Mouse (Mus musculus) forebrain, embryonic 12.5 days (tissue): ENCODE measurements around the gene Lamtor4. TPM values are rescaled to one million over a fixed set of nuclear protein-coding genes. Genes with fewer than 3 reads are reported as not detected.
"Not testable (repeated sequence)": the region's sequence is repeated elsewhere in the genome, so short reads cannot be mapped to it uniquely, and the experiment has no call there.

ENCODE experiments used
- ATAC-seq: fragments of 200-750 bp; cut with Nextera tagmentation; 2 replicates; pipeline ENCODE4 v1.8.0; 2017; ENCODE audit warnings: moderate TSS enrichment; ENCODE audit not compliant: low FRiP score
- H3K27ac ChIP-seq: fragments of 300-500 bp; sonication (generic); 2 replicates; pipeline ENCODE4 v1.5.1; 2016; ENCODE audit warnings: mild to moderate bottlenecking
- H3K27me3 ChIP-seq: fragments of 300-500 bp; sonication (generic); 2 replicates; pipeline ENCODE4 v1.6.1; 2016; ENCODE audit warnings: mild to moderate bottlenecking
- H3K36me3 ChIP-seq: fragments of 300-500 bp; sonication (generic); replicated peaks from 2 replicates; pipeline ENCODE4 v1.6.1; 2016; ENCODE audit warnings: mild to moderate bottlenecking
- H3K4me1 ChIP-seq: fragments of 300-500 bp; sonication (generic); 2 replicates; pipeline ENCODE4 v1.6.1; 2016
- H3K4me2 ChIP-seq: fragments of 300-500 bp; sonication (generic); 2 replicates; pipeline ENCODE4 v1.6.1; 2016; ENCODE audit warnings: mild to moderate bottlenecking, moderate library complexity
- H3K4me3 ChIP-seq: fragments of 300-500 bp; sonication (generic); replicated peaks from 2 replicates; pipeline ENCODE4 v1.5.1; 2016; ENCODE audit warnings: mild to moderate bottlenecking
- H3K9ac ChIP-seq: fragments of 300-500 bp; sonication (generic); 2 replicates; pipeline ENCODE4 v1.6.1; 2016; ENCODE audit warnings: mild to moderate bottlenecking
- H3K9me3 ChIP-seq: fragments of 300-500 bp; sonication (generic); 2 replicates; pipeline ENCODE4 v1.6.1; 2016
- WGBS: fragments of 180-500 bp; shearing (Covaris S2); methylation state at CpG from one replicate; pipeline ENCODE4 v1.1.7; 2016; 5-methylcytosine and 5-hydroxymethylcytosine counted together
- polyA plus RNA-seq: library from polyadenylated mRNA; unstranded; fragments of >200 nt; fragmentation: Nextera tagmentation; extraction: Ambion mirVana; gene quantifications from 2 replicates; pipeline ENCODE4 v1.2.1, GENCODE M21; 2016

Gene Lamtor4
- polyA plus RNA-seq, result 42.3 and 47.3 TPM in 2 replicates

DNA sequence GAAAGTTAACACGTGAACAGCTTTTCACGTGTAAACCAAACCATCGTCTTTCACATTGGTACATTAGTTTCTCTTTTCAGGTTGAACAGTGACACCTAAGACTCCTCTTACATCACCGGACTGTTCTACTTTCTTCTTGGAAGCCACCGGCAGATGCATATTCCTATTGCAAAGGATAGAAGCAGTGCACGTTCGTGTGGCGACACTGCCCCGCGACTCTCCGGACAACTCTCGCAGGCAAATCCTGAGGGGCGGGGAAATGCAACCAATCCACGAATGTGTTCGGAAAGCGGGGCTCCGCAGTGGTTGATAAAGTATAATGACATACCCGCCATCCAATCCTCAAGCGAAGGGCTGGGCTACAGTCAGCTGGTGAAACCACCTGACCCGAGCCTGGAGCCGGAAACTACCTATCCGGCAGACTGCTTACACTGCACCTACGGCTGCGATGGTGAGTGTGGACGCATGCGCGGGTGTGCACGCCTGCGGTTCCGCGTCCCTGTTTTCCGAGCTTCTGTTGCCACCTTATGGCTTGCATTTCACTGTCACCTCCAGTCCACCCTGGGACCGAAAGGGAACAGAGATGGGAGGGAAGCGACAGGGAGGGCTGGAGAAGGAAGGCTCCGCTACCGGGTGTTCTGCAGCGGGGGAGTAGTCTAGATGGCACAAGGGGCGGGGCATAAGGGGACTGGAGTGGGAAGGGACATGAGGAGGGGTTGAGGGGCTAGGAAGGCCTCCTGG, at the start of gene Lamtor4:
Lamtor4 (plus strand) TSS at position 130 of the 741 bp plus-strand sequence.
- WGBS, result under 1% methylated on average over 38 of the region's 38 CpGs
- ATAC-seq, result peak; percentile 100
- Histone ChIP-seq H3K9ac (peak within 1 kb of the TSS; percentile 60), H3K4me2 (peak within 1 kb of the TSS; percentile 77), H3K27ac (peak within 1 kb of the TSS; percentile 78), H3K27me3 (no peaks in the 10 kb centered on the region), H3K4me3 (peak within 1 kb of the TSS; percentile 65), H3K4me1 (peaks cover 16% of the 10 kb centered on the region), H3K36me3 (peaks cover 27% of the 10 kb centered on the region), H3K9me3 (no peaks in the 10 kb centered on the region)

DNA sequence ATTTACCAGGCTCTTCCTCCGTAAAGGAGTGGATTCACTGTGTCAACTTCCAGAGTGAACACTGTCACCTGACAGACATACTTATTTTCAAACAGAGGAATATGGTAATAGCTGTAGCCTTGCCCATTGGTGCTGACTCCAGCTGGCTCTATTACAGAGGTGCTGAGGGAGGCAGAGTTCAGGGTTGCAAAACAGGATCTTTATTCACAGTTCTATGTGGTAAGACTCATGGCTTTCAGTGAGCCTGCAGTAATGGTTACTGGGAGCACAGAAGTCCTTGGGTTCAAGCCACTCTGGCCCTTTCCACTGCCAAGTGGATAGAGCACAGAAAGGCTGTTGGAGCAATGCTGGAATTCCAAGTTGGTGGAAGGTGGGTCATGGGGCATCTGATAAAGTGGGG, 48.0 kb upstream of the Lamtor4 start:
- no peaks in the 10 kb centered on the region for H3K4me1 ChIP-seq
- H3K9ac ChIP-seq, result no peak overlapping the region
- ATAC-seq, result no peak
- no peak overlapping the region for H3K4me3 ChIP-seq
- H3K27ac ChIP-seq, result no peak overlapping the region
- no peaks in the 10 kb centered on the region for H3K36me3 ChIP-seq
- 90% methylated on average over 1 of the region's 1 CpGs for WGBS
- no peaks in the 10 kb centered on the region for H3K27me3 ChIP-seq
- H3K4me2 ChIP-seq, result no peak overlapping the region
- H3K9me3 ChIP-seq, result peaks cover 11% of the 10 kb centered on the region; the same call in 1 of the 2 replicates

DNA sequence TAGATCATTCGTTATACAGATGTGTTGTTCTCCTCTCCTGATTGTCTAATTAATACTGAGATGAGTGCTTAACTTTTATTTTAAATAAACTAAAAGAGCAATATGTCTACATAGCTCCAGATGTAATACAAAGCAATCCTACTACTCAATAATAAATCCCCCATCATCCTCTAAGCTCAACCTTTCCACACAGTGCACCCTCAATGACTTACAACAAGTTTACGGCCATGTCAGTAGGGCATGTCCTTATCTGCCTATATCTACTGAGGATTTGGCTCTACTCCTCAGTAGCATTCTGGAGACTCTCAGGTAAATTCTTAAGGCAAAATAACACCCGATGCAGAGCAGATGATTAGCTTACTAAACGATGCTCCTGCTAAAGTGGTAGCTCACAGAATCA, 47.4 kb upstream of the Lamtor4 start:
- no peaks in the 10 kb centered on the region for H3K4me1 ChIP-seq
- H3K27me3 ChIP-seq, result no peaks in the 10 kb centered on the region
- peaks cover 11% of the 10 kb centered on the region; the same call in 1 of the 2 replicates for H3K9me3 ChIP-seq
- 88% methylated on average over 4 of the region's 4 CpGs for WGBS
- H3K4me3 ChIP-seq, result no peak overlapping the region
- no peak overlapping the region for H3K4me2 ChIP-seq
- no peak for ATAC-seq
- no peak overlapping the region for H3K9ac ChIP-seq
- no peak overlapping the region for H3K27ac ChIP-seq
- no peaks in the 10 kb centered on the region for H3K36me3 ChIP-seq

DNA sequence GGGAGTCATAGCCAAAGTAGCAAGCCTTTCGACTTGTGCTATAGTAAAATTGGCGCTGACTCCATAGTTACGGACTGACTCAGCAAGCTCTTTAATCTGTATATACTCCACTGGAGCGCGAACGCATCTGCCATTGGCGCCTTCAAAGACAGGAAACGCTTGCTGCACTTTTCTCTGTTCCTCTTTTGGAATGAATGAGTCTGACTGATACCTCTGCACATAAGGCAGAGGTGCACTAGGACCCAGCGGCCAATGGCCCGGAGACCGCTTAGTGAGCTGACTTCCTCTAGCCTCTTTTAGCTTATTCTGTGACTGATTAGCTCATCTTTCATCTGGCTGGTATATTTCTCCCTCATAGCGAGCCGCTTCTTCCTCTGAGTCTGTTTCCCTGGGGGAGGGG, 38.6 kb upstream of the Lamtor4 start:
- not testable (repeated sequence) for ATAC-seq, H3K36me3 ChIP-seq

DNA sequence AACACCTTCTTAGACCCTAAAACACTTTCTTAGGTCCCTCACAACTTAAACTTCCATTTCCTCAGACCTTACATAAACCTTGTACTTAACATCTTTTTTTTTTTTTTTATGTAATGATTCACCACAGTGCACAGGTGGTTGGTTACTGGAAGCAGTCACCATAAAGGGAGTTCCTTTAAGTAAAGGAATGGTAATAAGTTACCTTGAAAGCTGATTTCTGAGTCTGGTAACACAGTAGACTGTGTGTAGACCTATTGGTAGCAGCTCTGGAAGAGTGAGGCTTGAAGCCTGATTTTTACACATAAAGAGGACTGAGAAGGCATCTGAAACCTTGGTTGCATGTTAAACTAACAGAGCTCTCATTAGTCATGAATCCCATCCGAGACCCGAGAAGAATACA, 35.4 kb upstream of the Lamtor4 start:
- Histone ChIP-seq H3K4me3 (no peak overlapping the region), H3K4me1 (no peaks in the 10 kb centered on the region), H3K36me3 (no peaks in the 10 kb centered on the region), H3K4me2 (no peak overlapping the region), H3K27me3 (no peaks in the 10 kb centered on the region), H3K27ac (no peak overlapping the region), H3K9me3 (0 out of 2 replicates have a peak, but pooled peaks cover 12% of the 10 kb centered on the region), H3K9ac (no peak overlapping the region)
- no peak for ATAC-seq
- 79% methylated on average over 2 of the region's 2 CpGs for WGBS

More for the DNA sequence above, 38.6 kb upstream of the Lamtor4 start:
- H3K9ac ChIP-seq, H3K4me2 ChIP-seq, H3K4me3 ChIP-seq, H3K4me1 ChIP-seq, H3K27ac ChIP-seq, H3K27me3 ChIP-seq: not testable (repeated sequence)
- H3K9me3 ChIP-seq, result 0 out of 2 replicates have a peak, but pooled peaks cover 12% of the 10 kb centered on the region
- 91% methylated on average over 13 of the region's 13 CpGs for WGBS

DNA sequence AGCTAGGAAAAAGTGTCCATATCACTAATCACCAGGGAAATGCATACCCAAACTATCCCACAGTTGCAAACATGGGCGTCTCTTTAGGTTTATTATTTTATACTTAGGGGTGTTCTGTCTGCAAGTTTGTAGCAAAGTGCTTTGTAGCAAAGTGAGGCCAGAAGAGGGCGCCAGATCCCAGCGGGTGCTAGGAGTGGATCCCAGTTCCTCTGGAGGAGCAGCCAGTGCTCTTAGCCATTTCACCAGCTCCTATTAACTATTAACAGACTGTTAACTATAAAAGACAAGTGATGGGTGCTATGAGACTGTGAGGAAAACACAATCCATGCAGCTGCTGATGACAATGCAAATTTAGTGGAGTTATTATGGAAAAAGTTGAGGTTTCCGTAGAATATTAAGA, 33.2 kb upstream of the Lamtor4 start:
- Histone ChIP-seq H3K36me3 (no peaks in the 10 kb centered on the region), H3K4me3 (no peak overlapping the region), H3K9me3 (no peaks in the 10 kb centered on the region), H3K9ac (no peak overlapping the region), H3K27me3 (no peaks in the 10 kb centered on the region), H3K4me1 (no peaks in the 10 kb centered on the region), H3K27ac (no peak overlapping the region), H3K4me2 (no peak overlapping the region)
- ATAC-seq, result no peak
- WGBS, result 25% methylated on average over 4 of the region's 4 CpGs

DNA sequence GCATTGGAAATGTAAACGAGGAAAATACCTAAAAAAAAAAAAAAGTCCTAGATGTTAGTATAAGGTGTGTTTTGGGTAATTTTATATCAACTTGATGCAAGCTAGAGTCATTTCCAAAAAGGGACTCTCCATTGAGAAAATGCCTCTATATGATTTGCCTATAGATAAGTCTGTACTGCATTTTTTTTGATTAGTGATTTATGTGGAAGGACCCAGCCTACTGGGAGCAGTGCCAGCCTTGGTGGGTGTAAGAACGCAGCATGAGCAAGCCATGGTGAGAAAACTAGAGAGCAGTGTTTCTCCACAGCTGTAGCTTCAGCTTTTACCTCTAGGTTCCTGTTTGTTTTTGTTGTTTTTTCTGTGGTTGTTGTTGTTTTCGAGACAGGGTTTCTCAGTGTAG, 32.0 kb upstream of the Lamtor4 start:
- Histone ChIP-seq H3K4me1 (no peaks in the 10 kb centered on the region), H3K4me3 (no peak overlapping the region), H3K9ac (no peak overlapping the region), H3K4me2 (no peak overlapping the region), H3K9me3 (no peaks in the 10 kb centered on the region), H3K27ac (no peak overlapping the region), H3K27me3 (no peaks in the 10 kb centered on the region), H3K36me3 (no peaks in the 10 kb centered on the region)
- WGBS, result 66% methylated on average over 3 of the region's 3 CpGs
- no peak for ATAC-seq

DNA sequence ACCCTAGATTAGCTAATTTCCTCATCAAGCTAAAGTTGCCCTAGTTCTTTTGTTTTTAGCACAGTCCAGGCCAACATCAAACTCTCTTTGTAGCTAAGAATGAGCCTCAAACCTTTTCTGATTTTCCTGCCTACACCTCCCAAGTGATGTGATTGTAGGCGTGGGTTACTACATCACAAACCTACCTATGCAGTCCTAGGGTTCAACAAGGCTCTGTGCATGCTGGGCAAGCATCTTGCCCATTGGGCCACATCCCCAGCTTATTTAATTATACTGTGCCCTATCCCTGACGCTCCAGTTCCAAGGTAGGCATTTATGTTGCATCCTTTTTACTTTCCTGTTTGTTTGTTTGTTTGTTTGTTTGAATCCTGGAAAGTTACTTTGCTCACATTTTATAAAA, 29.6 kb upstream of the Lamtor4 start, which contains the start of gene Nxpe5:
Nxpe5 (plus strand) TSS at position 199 of the 400 bp plus-strand sequence.
- Histone ChIP-seq H3K4me2 (no peak within 1 kb of the TSS), H3K27ac (no peak within 1 kb of the TSS), H3K36me3 (no peaks in the 10 kb centered on the region), H3K4me1 (no peaks in the 10 kb centered on the region), H3K27me3 (no peaks in the 10 kb centered on the region), H3K4me3 (no peak within 1 kb of the TSS), H3K9ac (no peak within 1 kb of the TSS), H3K9me3 (no peaks in the 10 kb centered on the region)
- 53% methylated on average over 2 of the region's 2 CpGs for WGBS
- no peak for ATAC-seq

DNA sequence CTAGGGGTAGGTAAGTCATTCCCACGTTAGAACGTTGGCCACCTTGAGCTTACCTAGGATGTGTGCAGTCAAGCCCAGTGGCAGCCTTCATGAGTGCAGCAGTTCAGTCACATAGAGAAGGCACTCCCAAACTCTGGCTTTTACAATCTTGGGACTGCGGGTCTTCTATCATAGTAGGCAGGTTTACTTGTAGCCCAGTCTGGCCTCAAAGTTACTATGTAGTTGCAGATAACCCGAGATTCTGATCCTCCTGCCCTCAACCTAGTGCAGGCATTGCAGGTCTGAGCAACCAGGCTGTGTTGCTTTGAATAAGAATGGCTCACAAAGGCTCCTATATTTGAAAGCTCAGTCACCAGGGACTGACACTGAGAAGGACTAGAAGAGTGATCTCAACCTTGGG, 28.8 kb upstream of the Lamtor4 start:
- Histone ChIP-seq H3K27me3 (no peaks in the 10 kb centered on the region), H3K27ac (no peak overlapping the region), H3K4me3 (no peak overlapping the region), H3K4me1 (no peaks in the 10 kb centered on the region), H3K9me3 (no peaks in the 10 kb centered on the region), H3K4me2 (no peak overlapping the region), H3K36me3 (no peaks in the 10 kb centered on the region), H3K9ac (no peak overlapping the region)
- no peak for ATAC-seq
- 83% methylated on average over 4 of the region's 4 CpGs for WGBS

DNA sequence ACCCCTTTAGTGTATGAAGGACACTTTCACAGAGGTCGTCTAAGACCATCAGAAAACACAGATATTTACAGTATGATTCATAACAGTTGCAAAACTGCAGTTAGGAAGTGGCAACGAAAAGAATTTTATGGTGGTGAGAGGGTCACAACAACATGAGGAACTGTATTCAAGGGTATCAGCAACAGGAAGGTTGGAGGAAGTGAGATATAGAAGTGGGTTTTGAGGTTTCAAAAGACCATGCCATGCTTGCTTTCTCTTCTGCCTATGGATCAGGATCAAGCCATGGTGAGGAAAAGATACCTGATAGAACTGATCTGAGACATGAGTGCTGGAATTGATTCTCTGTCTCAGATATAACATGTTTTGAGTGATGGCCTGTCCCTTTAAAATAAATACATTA, 27.9 kb upstream of the Lamtor4 start:
- Histone ChIP-seq H3K27ac (no peak overlapping the region), H3K9ac (no peak overlapping the region), H3K9me3 (no peaks in the 10 kb centered on the region), H3K4me3 (no peak overlapping the region), H3K4me1 (no peaks in the 10 kb centered on the region), H3K4me2 (no peak overlapping the region), H3K27me3 (no peaks in the 10 kb centered on the region), H3K36me3 (no peaks in the 10 kb centered on the region)
- ATAC-seq, result no peak
- WGBS, result 82% methylated on average over 2 of the region's 2 CpGs

DNA sequence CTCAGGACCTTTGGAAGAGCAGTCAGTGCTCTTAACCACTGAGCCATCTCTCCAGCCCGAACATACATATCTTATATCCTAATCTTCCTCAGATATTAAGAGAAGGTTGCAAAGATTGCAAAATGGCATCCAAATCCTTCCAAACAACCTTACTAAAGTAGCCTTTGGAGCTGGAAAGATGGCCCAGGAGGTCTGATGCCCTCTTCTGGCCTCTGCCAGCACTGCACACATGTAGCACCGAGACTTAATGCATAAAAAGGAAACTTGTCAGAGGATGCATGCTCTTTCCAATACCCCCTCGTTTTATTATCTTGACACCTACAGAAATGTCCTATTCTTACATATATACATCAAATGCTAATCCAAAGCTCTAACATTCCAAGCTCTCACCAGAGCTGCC, 27.3 kb upstream of the Lamtor4 start:
- no peaks in the 10 kb centered on the region for H3K9me3 ChIP-seq
- H3K4me2 ChIP-seq, result no peak overlapping the region
- H3K9ac ChIP-seq, result no peak overlapping the region
- H3K4me3 ChIP-seq, result no peak overlapping the region
- H3K27me3 ChIP-seq, result no peaks in the 10 kb centered on the region
- H3K27ac ChIP-seq, result no peak overlapping the region
- no peak for ATAC-seq
- no peaks in the 10 kb centered on the region for H3K36me3 ChIP-seq
- H3K4me1 ChIP-seq, result no peaks in the 10 kb centered on the region
- WGBS, result 63% methylated on average over 3 of the region's 3 CpGs

DNA sequence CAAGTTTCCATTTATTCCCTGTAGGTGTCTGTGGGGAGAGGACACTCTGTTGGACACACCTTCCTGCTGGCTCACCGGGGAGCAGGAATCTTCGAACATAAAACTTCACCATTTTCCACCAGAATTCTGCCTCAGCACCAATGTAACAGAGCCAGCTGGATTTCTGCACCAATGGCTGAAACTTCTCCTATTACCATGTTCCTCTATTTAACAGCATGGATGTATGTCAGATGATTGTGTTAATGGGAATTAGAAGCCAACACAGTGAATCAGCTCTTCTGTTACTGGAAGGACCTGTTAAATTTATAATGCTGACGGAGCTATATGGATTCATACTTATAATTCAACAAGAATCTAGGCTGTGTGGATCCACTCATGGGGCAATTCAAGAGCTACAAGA, 25.8 kb upstream of the Lamtor4 start:
- Histone ChIP-seq H3K9ac (no peak overlapping the region), H3K4me1 (no peaks in the 10 kb centered on the region), H3K27ac (no peak overlapping the region), H3K27me3 (no peaks in the 10 kb centered on the region), H3K4me3 (no peak overlapping the region), H3K4me2 (no peak overlapping the region), H3K36me3 (no peaks in the 10 kb centered on the region), H3K9me3 (no peaks in the 10 kb centered on the region)
- no peak for ATAC-seq
- 87% methylated on average over 3 of the region's 3 CpGs for WGBS

DNA sequence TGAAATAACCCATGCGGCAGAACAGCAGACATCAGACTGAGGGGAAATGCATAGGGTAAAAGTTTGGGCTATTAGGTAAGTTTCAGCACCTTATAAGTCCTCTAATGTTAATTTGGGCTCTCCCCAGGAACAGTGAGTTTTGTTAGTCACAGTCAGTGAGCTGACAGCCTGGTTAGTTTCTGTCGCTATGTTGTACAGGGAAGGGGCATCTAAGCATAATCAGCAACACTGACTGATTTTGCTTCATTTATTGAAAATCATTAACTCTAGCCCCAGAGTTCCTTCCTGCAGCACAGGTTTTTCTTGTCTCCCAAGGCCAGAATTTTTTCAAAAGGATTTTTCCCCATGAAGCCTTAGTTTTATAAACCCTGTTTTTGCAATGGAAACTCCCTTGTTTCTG, 21.5 kb upstream of the Lamtor4 start:
- no peak overlapping the region for H3K4me2 ChIP-seq
- ATAC-seq, result no peak
- 86% methylated on average over 2 of the region's 2 CpGs for WGBS

More for the DNA sequence above, 21.5 kb upstream of the Lamtor4 start:
- Histone ChIP-seq H3K9ac (no peak overlapping the region), H3K9me3 (no peaks in the 10 kb centered on the region), H3K27me3 (no peaks in the 10 kb centered on the region), H3K4me3 (no peak overlapping the region), H3K36me3 (no peaks in the 10 kb centered on the region), H3K4me1 (no peaks in the 10 kb centered on the region), H3K27ac (no peak overlapping the region)
